12 mouse cellular contexts compared by ENCODE assay signal in genomic region chr10:95909246-95909909, GRCm38 (mm10).
"Had no signal": no experiment of that assay in that cellular context is flagged by ENCODE, and none has a peak within 500 bp of the region (broad histone marks: within the 10 kb centered on the region; RNA-seq: fewer than 3 reads in every experiment).

No protein-coding gene starts in this region.

- H3K4me2 ChIP-seq: kidney, embryonic 15.5 days; limb, embryonic 12.5 days; lung, embryonic 14.5 days; midbrain, embryonic 13.5 days; neural tube, embryonic 15.5 days had no signal

- DNase-seq: kidney, adult 2 months; kidney, postnatal 14 days; lung, embryonic 14.5 days; lung, postnatal 10 days; thymus, adult 18-20 months; thymus, postnatal 14 days had no signal

- H3K9me3 ChIP-seq: kidney, embryonic 15.5 days; limb, embryonic 12.5 days; midbrain, embryonic 13.5 days; neural tube, embryonic 15.5 days had no signal

- H3K27ac ChIP-seq: kidney, embryonic 15.5 days; limb, embryonic 12.5 days; midbrain, embryonic 13.5 days; neural tube, embryonic 15.5 days had no signal

- ATAC-seq: intestine, embryonic 16.5 days; midbrain, embryonic 13.5 days had no signal

- H3K4me1 ChIP-seq: kidney, embryonic 15.5 days; midbrain, embryonic 13.5 days; neural tube, embryonic 15.5 days had no signal

- H3K4me3 ChIP-seq: kidney, embryonic 15.5 days; limb, embryonic 12.5 days; midbrain, embryonic 13.5 days; myocyte; neural tube, embryonic 15.5 days had no signal

- H3K27me3 ChIP-seq: kidney, embryonic 15.5 days; midbrain, embryonic 13.5 days; neural tube, embryonic 15.5 days had no signal

- H3K36me3 ChIP-seq: kidney, embryonic 15.5 days; limb, embryonic 12.5 days; midbrain, embryonic 13.5 days; neural tube, embryonic 15.5 days had no signal

- H3K9ac ChIP-seq: kidney, embryonic 15.5 days; limb, embryonic 12.5 days; lung, embryonic 14.5 days; midbrain, embryonic 13.5 days; neural tube, embryonic 15.5 days had no signal
